Mouse (Mus musculus): ENCODE data around the gene Rab3d.
"Not testable (repeated sequence)": the region's sequence is repeated elsewhere in the genome, so short reads cannot be mapped to it uniquely, and the experiment has no call there.

Rab3d gene

GRCm38 (mm10) chr9:21909474-21910223 lies 8.3 kb downstream of the Rab3d start:
- DNase-seq (ENCODE audit: low read depth, low spot score), result no peak

- no peak for DNase-seq (ENCODE audit: low read depth, low spot score)
Measured at GRCm38 (mm10) chr9:21908216-21908615, 9.8 kb downstream of the Rab3d start.

DNA sequence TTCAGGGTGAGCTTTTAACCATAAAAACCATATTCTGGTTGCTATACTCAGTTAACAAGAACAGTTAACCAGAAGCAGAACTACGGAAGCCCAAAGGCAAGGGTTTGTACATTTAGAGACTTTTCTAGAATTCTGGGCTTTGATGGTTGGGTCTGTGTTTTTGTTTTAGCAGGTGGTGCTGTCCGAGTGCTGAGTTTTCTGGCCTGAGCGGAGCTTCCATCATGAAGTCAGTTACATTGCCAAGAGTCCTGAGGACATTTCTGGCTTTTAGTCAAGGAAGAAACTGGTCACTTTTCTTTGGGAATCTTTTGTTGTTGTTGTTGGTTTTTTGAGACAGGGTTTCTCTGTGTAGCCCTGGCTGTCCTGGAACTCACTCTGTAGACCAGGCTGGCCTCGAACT lies 14.0 kb downstream of the Rab3d start:
- no peak for DNase-seq (ENCODE audit: low read depth, low spot score)

- DNase-seq (ENCODE audit: low read depth, low spot score), result peak; percentile 72
Measured at GRCm38 (mm10) chr9:21901223-21901820, 16.7 kb downstream of the Rab3d start.

DNA sequence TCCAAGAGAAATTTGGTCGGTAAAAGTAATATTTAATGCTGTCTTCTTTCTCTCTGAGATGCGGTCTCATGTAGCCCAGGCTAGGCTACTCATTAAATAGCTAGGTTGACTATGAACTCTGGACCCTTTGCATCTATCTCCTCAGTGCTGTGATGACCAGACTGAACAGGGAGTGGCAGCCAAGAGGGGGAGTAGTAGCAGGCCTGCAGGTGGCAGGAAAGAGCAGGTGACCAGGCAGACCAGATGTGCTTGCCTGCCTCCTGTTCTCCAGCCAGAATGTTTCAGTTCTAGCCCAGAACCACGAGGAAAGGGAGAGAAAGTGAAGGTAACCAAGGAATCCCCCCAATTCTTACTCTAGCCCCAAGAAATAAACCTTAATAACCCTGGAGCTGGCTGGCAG lies 28.8 kb downstream of the Rab3d start:
- DNase-seq (ENCODE audit: low read depth, low spot score), result no peak

DNA sequence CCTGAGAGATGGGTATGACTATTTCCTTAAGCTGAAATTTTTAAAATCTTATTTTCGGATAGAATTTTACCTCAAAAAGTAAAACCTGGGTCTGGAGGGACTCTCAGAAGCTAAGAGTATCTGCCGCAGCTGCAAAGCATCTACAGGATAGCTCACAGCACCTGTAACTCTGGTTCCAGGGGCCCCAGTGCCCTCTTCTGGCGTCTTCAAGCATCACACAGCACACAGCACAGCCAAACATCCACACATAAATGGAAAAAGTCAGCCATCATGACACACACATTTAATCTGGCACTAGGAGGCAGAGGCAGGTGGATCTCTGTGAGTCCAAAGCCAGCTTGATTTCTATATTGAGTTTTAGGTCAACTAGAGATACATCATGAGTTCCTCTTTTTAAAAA lies 41.4 kb downstream of the Rab3d start:
- no peak for DNase-seq (ENCODE audit: low read depth, low spot score)

- no peak for DNase-seq (ENCODE audit: low read depth, low spot score)
Measured at GRCm38 (mm10) chr9:21872204-21872603, 45.8 kb downstream of the Rab3d start.

GRCm38 (mm10) chr9:21870879-21871524 lies 47.0 kb downstream of the Rab3d start:
- DNase-seq (ENCODE audit: low read depth, low spot score), result peak; percentile 70

GRCm38 (mm10) chr9:21869290-21869689 lies 48.7 kb downstream of the Rab3d start:
- not testable (repeated sequence) for DNase-seq (ENCODE audit: low read depth, low spot score)

DNA sequence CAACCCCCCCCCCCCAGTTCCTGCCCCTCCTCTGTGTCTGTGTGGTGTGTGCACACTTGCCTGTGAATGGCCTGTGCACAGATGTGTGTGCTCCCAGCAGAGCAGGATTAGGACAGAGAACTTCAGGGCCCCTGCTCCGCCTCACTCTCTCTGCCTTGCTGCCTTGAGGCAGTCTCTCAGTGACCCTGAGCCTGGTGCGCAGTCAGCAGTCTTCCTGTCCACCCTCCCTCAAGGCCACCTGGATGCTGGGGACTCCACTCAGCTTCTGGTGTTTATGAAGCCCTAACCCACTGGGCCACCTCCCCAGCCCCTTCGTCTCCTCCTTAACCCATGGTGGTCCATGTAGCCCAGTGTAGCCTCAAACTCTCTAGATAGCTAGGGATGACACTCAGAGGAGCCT lies 50.3 kb downstream of the Rab3d start:
- no peak for DNase-seq (ENCODE audit: low read depth, low spot score)

GRCm38 (mm10) chr9:21866641-21867040 lies 51.4 kb downstream of the Rab3d start:
- no peak for DNase-seq (ENCODE audit: low read depth, low spot score)

- DNase-seq (ENCODE audit: low read depth, low spot score), result no peak
Measured at GRCm38 (mm10) chr9:21865673-21866398, 52.2 kb downstream of the Rab3d start.

DNA sequence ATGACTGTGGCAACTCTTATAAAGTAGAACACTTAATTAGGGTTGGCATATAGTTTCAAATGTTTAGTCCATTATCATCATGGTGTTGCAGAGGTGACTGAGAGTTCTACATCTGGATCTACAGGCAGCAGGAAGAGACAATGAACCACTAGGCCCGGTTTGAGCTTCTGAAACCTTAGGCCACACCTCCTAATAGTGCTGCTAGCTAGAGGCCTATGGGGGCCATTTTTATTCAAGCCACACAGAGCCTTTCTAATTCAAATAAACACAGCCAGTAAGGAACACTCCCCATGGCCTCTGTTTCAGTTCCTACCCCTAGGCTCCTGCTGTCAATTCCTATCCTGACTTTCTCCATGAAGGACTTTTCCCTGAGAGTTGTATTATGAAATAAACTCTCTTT lies 55.8 kb downstream of the Rab3d start:
- DNase-seq (ENCODE audit: low read depth, low spot score), result no peak

GRCm38 (mm10) chr9:21860349-21860748 lies 57.6 kb downstream of the Rab3d start:
- DNase-seq (ENCODE audit: low read depth, low spot score), result not testable (repeated sequence)

DNA sequence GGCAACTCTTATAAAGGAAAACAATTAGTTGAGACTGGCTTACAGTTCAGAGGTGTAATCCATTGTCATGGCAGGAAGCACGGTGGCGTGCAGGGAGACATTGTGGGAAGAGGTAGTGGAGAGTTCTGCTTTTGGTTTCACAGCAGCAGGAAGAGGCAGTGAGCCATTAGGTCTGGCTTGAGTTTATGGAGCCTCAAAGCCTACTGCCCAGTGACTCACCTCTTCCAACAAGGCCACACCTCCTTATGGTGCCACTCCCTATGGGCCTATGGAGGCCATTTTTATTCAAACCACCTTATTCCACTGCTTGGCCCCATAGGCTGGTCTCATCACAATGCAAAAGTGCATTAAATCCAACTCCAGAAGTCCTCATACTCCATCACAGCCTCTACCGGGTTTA lies 58.4 kb downstream of the Rab3d start:
- no peak for DNase-seq (ENCODE audit: low read depth, low spot score)

- DNase-seq (ENCODE audit: low read depth, low spot score), result peak; percentile 39
Measured at GRCm38 (mm10) chr9:21858084-21858483, 59.9 kb downstream of the Rab3d start.

DNA sequence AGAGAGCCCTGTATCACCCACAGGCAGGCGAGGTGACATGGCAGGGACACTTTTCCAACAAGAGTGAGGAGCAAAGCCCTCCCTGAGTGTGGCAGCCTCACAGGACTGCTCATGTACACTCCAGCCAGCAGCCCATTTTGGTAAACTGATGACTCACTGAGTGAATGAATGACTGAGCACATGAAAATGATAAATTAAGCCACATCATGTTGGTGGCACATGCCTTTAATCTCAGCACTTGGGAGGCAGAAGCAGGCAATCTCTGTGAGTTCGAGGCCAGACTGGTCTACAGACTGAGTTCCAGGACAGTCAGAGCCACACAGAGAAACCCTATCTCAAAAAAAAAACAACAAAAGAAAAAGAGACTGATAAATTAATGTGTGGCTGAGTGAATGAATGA lies 60.5 kb downstream of the Rab3d start:
- no peak for DNase-seq (ENCODE audit: low read depth, low spot score)

All from mesoderm, embryonic 11.5 days (tissue).